Mouse (Mus musculus): Measurements from ENCODE around the gene Sox14.

Sox14 gene

GRCm38 (mm10) chr9:99875618-99876372 is at the start of gene Sox14:
Sox14 (minus strand) TSS chr9:99876170.
- DNase-seq (ENCODE audit: low spot score in 2 of 2) = no peak

GRCm38 (mm10) chr9:99879311-99879710 is 3.3 kb upstream of the Sox14 start:
- DNase-seq (ENCODE audit: low spot score in 2 of 2) = no peak

GRCm38 (mm10) chr9:99878588-99878987 is 2.6 kb upstream of the Sox14 start:
- no peak for DNase-seq (ENCODE audit: low spot score in 2 of 2)

GRCm38 (mm10) chr9:99877056-99877546 is 1.1 kb upstream of the Sox14 start:
- no peak for DNase-seq (ENCODE audit: low spot score in 2 of 2)

GRCm38 (mm10) chr9:99876373-99877055 is 544 bp upstream of the Sox14 start:
- DNase-seq (ENCODE audit: low spot score in 2 of 2) = no peak

- no peak for DNase-seq (ENCODE audit: low spot score in 2 of 2)
These were observed 994 bp downstream of the Sox14 start for GRCm38 (mm10) chr9:99874735-99875617.

GRCm38 (mm10) chr9:99873721-99874120 is 2.2 kb downstream of the Sox14 start:
- DNase-seq (ENCODE audit: low spot score in 2 of 2) = no peak

- no peak for DNase-seq (ENCODE audit: low spot score in 2 of 2)
These were observed 2.8 kb downstream of the Sox14 start for GRCm38 (mm10) chr9:99873116-99873620.

- no peak for DNase-seq (ENCODE audit: low spot score in 2 of 2)
These were observed 3.5 kb downstream of the Sox14 start for GRCm38 (mm10) chr9:99872204-99873115.

GRCm38 (mm10) chr9:99871556-99872203 is 4.3 kb downstream of the Sox14 start:
- no peak for DNase-seq (ENCODE audit: low spot score in 2 of 2)

GRCm38 (mm10) chr9:99870780-99871555 is 5.0 kb downstream of the Sox14 start:
- no peak for DNase-seq (ENCODE audit: low spot score in 2 of 2)

- DNase-seq (ENCODE audit: low spot score in 2 of 2) = no peak
These were observed 5.8 kb downstream of the Sox14 start for GRCm38 (mm10) chr9:99869936-99870779.

- DNase-seq (ENCODE audit: low spot score in 2 of 2) = no peak
These were observed 6.7 kb downstream of the Sox14 start for GRCm38 (mm10) chr9:99869275-99869674.

GRCm38 (mm10) chr9:99868606-99869005 is 7.4 kb downstream of the Sox14 start:
- DNase-seq (ENCODE audit: low spot score in 2 of 2) = no peak

GRCm38 (mm10) chr9:99868054-99868453 is 7.9 kb downstream of the Sox14 start:
- DNase-seq (ENCODE audit: low spot score in 2 of 2) = no peak

GRCm38 (mm10) chr9:99862936-99863335 is 13.0 kb downstream of the Sox14 start:
- DNase-seq (ENCODE audit: low spot score in 2 of 2) = no peak

- DNase-seq (ENCODE audit: low spot score in 2 of 2) = no peak
These were observed 21.5 kb downstream of the Sox14 start for GRCm38 (mm10) chr9:99854486-99854885.

- DNase-seq (ENCODE audit: low spot score in 2 of 2) = no peak
These were observed 22.6 kb downstream of the Sox14 start for GRCm38 (mm10) chr9:99853356-99853755.

GRCm38 (mm10) chr9:99850354-99850753 is 25.6 kb downstream of the Sox14 start:
- no peak for DNase-seq (ENCODE audit: low spot score in 2 of 2)

Measured in spleen, postnatal 36 days (tissue).